Mouse (Mus musculus) urinary bladder, postnatal 4 days (tissue): Measurements from ENCODE around the gene Top1.

Experiments used
- DNase-seq, 2 experiments: peaks; one replicate each; pipeline ENCODE4 v3.0.0; 2021 to 2022; ENCODE audit warnings: low spot score in 2 of 2

Top1 gene

GRCm38 (mm10) chr2:160718811-160719210 lies 73.1 kb downstream of the Top1 start:
- DNase-seq: no peak

GRCm38 (mm10) chr2:160722714-160723113 lies 77.0 kb downstream of the Top1 start:
- no peak for DNase-seq

GRCm38 (mm10) chr2:160723613-160724375 lies 78.1 kb downstream of the Top1 start:
- DNase-seq: no peak

- DNase-seq: no peak
Measured at GRCm38 (mm10) chr2:160724536-160724935, 78.8 kb downstream of the Top1 start.

- DNase-seq: no peak
Measured at GRCm38 (mm10) chr2:160725877-160726864, 80.5 kb downstream of the Top1 start.

- DNase-seq: peak in 1 of 2 experiments; percentile 36
Measured at GRCm38 (mm10) chr2:160728972-160729371, 83.3 kb downstream of the Top1 start.

- DNase-seq: peak in 1 of 2 experiments; percentile 57
Measured at GRCm38 (mm10) chr2:160729436-160729835, 83.7 kb downstream of the Top1 start.

- DNase-seq: peak in 1 of 2 experiments; percentile 49
Measured at GRCm38 (mm10) chr2:160729851-160730796, 84.4 kb downstream of the Top1 start.

- no peak for DNase-seq
Measured at GRCm38 (mm10) chr2:160730797-160731116, 85.1 kb downstream of the Top1 start.

- peak; percentile 89 to 93 for DNase-seq
Measured at GRCm38 (mm10) chr2:160731117-160731838, 85.6 kb downstream of the Top1 start, which contains the start of gene Plcg1. Gene Plcg1, plus strand, starts transcription at chr2:160731300.

- DNase-seq: peak; percentile 59 to 73
Measured at GRCm38 (mm10) chr2:160731839-160732261, 86.2 kb downstream of the Top1 start.

GRCm38 (mm10) chr2:160732420-160732995 lies 86.8 kb downstream of the Top1 start:
- no peak for DNase-seq

GRCm38 (mm10) chr2:160733131-160733531 lies 87.4 kb downstream of the Top1 start:
- no peak for DNase-seq

- DNase-seq: no peak
Measured at GRCm38 (mm10) chr2:160734331-160734730, 88.6 kb downstream of the Top1 start.

- DNase-seq: no peak
Measured at GRCm38 (mm10) chr2:160735706-160736310, 90.1 kb downstream of the Top1 start.

- no peak for DNase-seq
Measured at GRCm38 (mm10) chr2:160736466-160736865, 90.8 kb downstream of the Top1 start.

- no peak for DNase-seq
Measured at GRCm38 (mm10) chr2:160738354-160738753, 92.7 kb downstream of the Top1 start.

- DNase-seq: no peak
Measured at GRCm38 (mm10) chr2:160739647-160740356, 94.1 kb downstream of the Top1 start.

- DNase-seq: no peak
Measured at GRCm38 (mm10) chr2:160740521-160741156, 95.0 kb downstream of the Top1 start.
